Mouse (Mus musculus): ENCODE measurements around the gene Ptpn11. TPM values are rescaled to one million over a fixed set of nuclear protein-coding genes. Genes with fewer than 3 reads are reported as not detected.
A peak's percentile ranks its signal among the peaks of the same experiment; 100 is the strongest.

Ptpn11 gene
- polyA plus RNA-seq, 1 experiment from 2014 or later, result 10.6 TPM

GRCm38 (mm10) chr5:121140276-121140675, 50.9 kb downstream of the Ptpn11 start:
- peaks cover 70% of the 10 kb centered on the region for H3K36me3 ChIP-seq (replicated peaks; ENCODE audit: insufficient read depth, low read length)
- H3K9ac ChIP-seq (replicated peaks), result no peak overlapping the region
- no peaks in the 10 kb centered on the region for H3K9me3 ChIP-seq (ENCODE audit: low read length)
- H3K4me1 ChIP-seq (ENCODE audit: insufficient read depth), result no peaks in the 10 kb centered on the region
- TF ChIP-seq EP300 (IDR thresholded peaks at IDR 0.05; ENCODE audit: low read depth) (no peak), CTCF (IDR thresholded peaks at IDR 0.05; ENCODE audit: low read depth) (no peak)
- DNase-seq, result no peak
- no peak overlapping the region for H3K4me2 ChIP-seq (ENCODE audit: low read depth, low read length)
- H3K27ac ChIP-seq (ENCODE audit: low read depth), result no peak overlapping the region
- no peak for ATAC-seq
- no peaks in the 10 kb centered on the region for H3K27me3 ChIP-seq (ENCODE audit: insufficient read depth, low read length)
- no peak overlapping the region for H3K4me3 ChIP-seq (ENCODE audit: low read depth, low read length)
- 78% methylated on average over 7 of the region's 7 CpGs for WGBS (ENCODE audit: insufficient replicate concordance)

GRCm38 (mm10) chr5:121137125-121137524, 54.1 kb downstream of the Ptpn11 start:
- H3K9me3 ChIP-seq (ENCODE audit: low read length), result no peaks in the 10 kb centered on the region
- ATAC-seq (no peak), DNase-seq (no peak)
- no peak overlapping the region for H3K4me3 ChIP-seq (ENCODE audit: low read depth, low read length)
- no peak overlapping the region for H3K4me2 ChIP-seq (ENCODE audit: low read depth, low read length)
- H3K36me3 ChIP-seq (replicated peaks; ENCODE audit: insufficient read depth, low read length), result peaks cover 70% of the 10 kb centered on the region
- WGBS (ENCODE audit: insufficient replicate concordance), result 91% methylated on average over 8 of the region's 8 CpGs
- H3K9ac ChIP-seq (replicated peaks), result no peak overlapping the region
- TF ChIP-seq CTCF (IDR thresholded peaks at IDR 0.05; ENCODE audit: low read depth), result no peak
- no peak for TF ChIP-seq EP300 (IDR thresholded peaks at IDR 0.05; ENCODE audit: low read depth)
- no peaks in the 10 kb centered on the region for H3K4me1 ChIP-seq (ENCODE audit: insufficient read depth)
- no peaks in the 10 kb centered on the region for H3K27me3 ChIP-seq (ENCODE audit: insufficient read depth, low read length)
- H3K27ac ChIP-seq (ENCODE audit: low read depth), result no peak overlapping the region

- Histone ChIP-seq H3K4me2 (ENCODE audit: low read depth, low read length) (no peak overlapping the region), H3K36me3 (replicated peaks; ENCODE audit: insufficient read depth, low read length) (peaks cover 47% of the 10 kb centered on the region), H3K4me1 (ENCODE audit: insufficient read depth) (no peaks in the 10 kb centered on the region), H3K9me3 (ENCODE audit: low read length) (no peaks in the 10 kb centered on the region), H3K27ac (ENCODE audit: low read depth) (no peak overlapping the region), H3K27me3 (ENCODE audit: insufficient read depth, low read length) (no peaks in the 10 kb centered on the region), H3K4me3 (ENCODE audit: low read depth, low read length) (no peak overlapping the region), H3K9ac (replicated peaks) (no peak overlapping the region)
- no peak for DNase-seq
- no peak for ATAC-seq
- TF ChIP-seq EP300 (IDR thresholded peaks at IDR 0.05; ENCODE audit: low read depth), result no peak
- no peak for TF ChIP-seq CTCF (IDR thresholded peaks at IDR 0.05; ENCODE audit: low read depth)
- WGBS (ENCODE audit: insufficient replicate concordance), result 84% methylated on average over 3 of the region's 3 CpGs
Observed at GRCm38 (mm10) chr5:121131801-121132200, 59.4 kb downstream of the Ptpn11 start.

- peaks cover 23% of the 10 kb centered on the region for H3K36me3 ChIP-seq (replicated peaks; ENCODE audit: insufficient read depth, low read length)
- H3K9ac ChIP-seq (replicated peaks), result no peak overlapping the region
- ATAC-seq (no peak), DNase-seq (no peak)
- WGBS (ENCODE audit: insufficient replicate concordance), result 94% methylated on average over 5 of the region's 5 CpGs
- H3K27me3 ChIP-seq (ENCODE audit: insufficient read depth, low read length), result no peaks in the 10 kb centered on the region
- TF ChIP-seq CTCF (IDR thresholded peaks at IDR 0.05; ENCODE audit: low read depth) (no peak), EP300 (IDR thresholded peaks at IDR 0.05; ENCODE audit: low read depth) (no peak)
- no peak overlapping the region for H3K27ac ChIP-seq (ENCODE audit: low read depth)
- H3K4me2 ChIP-seq (ENCODE audit: low read depth, low read length), result no peak overlapping the region
- no peak overlapping the region for H3K4me3 ChIP-seq (ENCODE audit: low read depth, low read length)
- no peaks in the 10 kb centered on the region for H3K9me3 ChIP-seq (ENCODE audit: low read length)
- H3K4me1 ChIP-seq (ENCODE audit: insufficient read depth), result no peaks in the 10 kb centered on the region
Observed at GRCm38 (mm10) chr5:121129254-121129653, 61.9 kb downstream of the Ptpn11 start.

- DNase-seq, result no peak
- Histone ChIP-seq H3K27me3 (ENCODE audit: insufficient read depth, low read length) (no peaks in the 10 kb centered on the region), H3K4me3 (ENCODE audit: low read depth, low read length) (no peak overlapping the region), H3K9ac (replicated peaks) (no peak overlapping the region), H3K4me2 (ENCODE audit: low read depth, low read length) (no peak overlapping the region), H3K9me3 (ENCODE audit: low read length) (no peaks in the 10 kb centered on the region), H3K36me3 (replicated peaks; ENCODE audit: insufficient read depth, low read length) (0 out of 2 replicates have a peak, but pooled peaks cover 3% of the 10 kb centered on the region), H3K4me1 (ENCODE audit: insufficient read depth) (no peaks in the 10 kb centered on the region), H3K27ac (ENCODE audit: low read depth) (no peak overlapping the region)
- ATAC-seq, result no peak
- 75% methylated on average over 2 of the region's 2 CpGs for WGBS (ENCODE audit: insufficient replicate concordance)
- peak; percentile 61 for TF ChIP-seq CTCF (IDR thresholded peaks at IDR 0.05; ENCODE audit: low read depth)
- no peak for TF ChIP-seq EP300 (IDR thresholded peaks at IDR 0.05; ENCODE audit: low read depth)
Observed at GRCm38 (mm10) chr5:121126051-121126450, 65.1 kb downstream of the Ptpn11 start.

- WGBS (ENCODE audit: insufficient replicate concordance), result 85% methylated on average over 14 of the region's 14 CpGs
Observed at GRCm38 (mm10) chr5:121125563-121125962, 65.6 kb downstream of the Ptpn11 start.

More at GRCm38 (mm10) chr5:121125563-121125962, 65.6 kb downstream of the Ptpn11 start:
- no peak for DNase-seq
- H3K4me2 ChIP-seq (ENCODE audit: low read depth, low read length), result no peak overlapping the region
- H3K27me3 ChIP-seq (ENCODE audit: insufficient read depth, low read length), result no peaks in the 10 kb centered on the region
- no peak overlapping the region for H3K27ac ChIP-seq (ENCODE audit: low read depth)
- TF ChIP-seq EP300 (IDR thresholded peaks at IDR 0.05; ENCODE audit: low read depth) (no peak), CTCF (IDR thresholded peaks at IDR 0.05; ENCODE audit: low read depth) (no peak)
- H3K4me1 ChIP-seq (ENCODE audit: insufficient read depth), result no peaks in the 10 kb centered on the region
- ATAC-seq, result no peak
- no peak overlapping the region for H3K9ac ChIP-seq (replicated peaks)
- H3K36me3 ChIP-seq (replicated peaks; ENCODE audit: insufficient read depth, low read length), result 0 out of 2 replicates have a peak, but pooled peaks cover 3% of the 10 kb centered on the region
- H3K9me3 ChIP-seq (ENCODE audit: low read length), result no peaks in the 10 kb centered on the region
- H3K4me3 ChIP-seq (ENCODE audit: low read depth, low read length), result no peak overlapping the region
